Mouse (Mus musculus) heart, postnatal 0 days (tissue): ENCODE measurements around the gene Rbm5.

Experiments
- CTCF ChIP-seq: IDR thresholded peaks from 2 replicates; pipeline ENCODE4 v1.5.1; 2016; ENCODE audit warnings: antibody characterized with exemption, control low read depth, low read depth
- EP300 ChIP-seq: IDR thresholded peaks from 2 replicates; pipeline ENCODE4 v1.6.1; 2016; ENCODE audit warnings: antibody characterized with exemption, low read depth

GRCm38 (mm10) chr9:107748063-107748462, 22.7 kb downstream of the Rbm5 start:
- TF ChIP-seq CTCF, result no peak
- TF ChIP-seq EP300, result no peak
